Mouse (Mus musculus): Measurements from ENCODE around the gene Snap25.

GRCm38 (mm10) chr2:136778674-136779073 is 65.4 kb downstream of the Snap25 start:
- TF ChIP-seq CTCF (IDR thresholded peaks at IDR 0.05; ENCODE audit: low read depth, low read length) (no peak), GATA1 (IDR thresholded peaks at IDR 0.05; ENCODE audit: borderline replicate concordance, low read length) (no peak)

Data from G1E (cell line).